Mouse (Mus musculus): ENCODE measurements around the gene Cope. TPM values are rescaled to one million over a fixed set of nuclear protein-coding genes. Genes with fewer than 3 reads are reported as not detected.

Gene Cope
- polyA plus RNA-seq, 2 experiments from 2014 or later, result 321 to 359 TPM

- no peak for ATAC-seq
Measured at GRCm38 (mm10) chr8:70313399-70313798, 11.1 kb downstream of the Cope start.

DNA sequence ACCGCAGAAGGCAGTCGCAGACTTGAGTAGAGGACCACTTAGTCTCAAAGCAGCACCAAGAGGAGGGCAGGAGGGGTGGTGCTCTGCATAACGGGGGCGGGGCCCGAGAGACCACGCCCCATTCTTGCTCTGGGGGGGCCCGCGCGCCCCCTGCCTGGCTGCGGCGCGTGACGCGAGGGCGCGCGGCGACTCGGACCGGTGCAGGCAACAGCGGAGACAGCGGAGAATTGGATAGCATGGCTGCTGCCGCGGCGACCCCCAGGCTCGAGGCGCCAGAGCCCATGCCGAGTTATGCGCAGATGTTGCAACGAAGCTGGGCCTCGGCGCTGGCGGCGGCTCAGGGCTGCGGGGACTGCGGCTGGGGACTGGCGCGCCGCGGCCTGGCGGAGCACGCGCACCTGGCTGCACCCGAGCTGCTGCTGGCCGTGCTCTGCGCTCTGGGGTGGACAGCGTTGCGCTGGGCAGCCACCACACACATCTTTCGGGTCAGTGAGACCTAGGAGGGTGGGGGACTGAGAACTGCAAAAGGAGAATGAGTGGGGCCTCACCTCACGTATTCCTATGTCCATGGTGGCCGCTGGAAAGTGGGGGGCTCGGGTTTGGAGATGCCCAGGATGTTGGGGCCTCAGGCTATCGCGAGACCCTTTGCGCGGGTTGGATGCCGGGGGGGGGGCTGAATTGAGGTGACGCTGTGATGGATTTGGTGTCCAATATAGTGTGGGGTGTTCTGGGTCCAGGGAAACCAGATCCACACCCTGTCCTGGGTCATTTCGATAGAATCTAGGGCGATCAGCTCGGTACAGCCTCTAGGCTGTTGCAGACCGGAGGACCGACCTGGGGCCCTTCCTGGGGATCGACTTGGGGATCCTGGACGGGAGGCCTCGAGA, 13.5 kb downstream of the Cope start, which contains the start of gene Cers1:
Cers1 (plus strand) TSS at position 152 of the 887 bp plus-strand sequence.
- no peak for ATAC-seq

DNA sequence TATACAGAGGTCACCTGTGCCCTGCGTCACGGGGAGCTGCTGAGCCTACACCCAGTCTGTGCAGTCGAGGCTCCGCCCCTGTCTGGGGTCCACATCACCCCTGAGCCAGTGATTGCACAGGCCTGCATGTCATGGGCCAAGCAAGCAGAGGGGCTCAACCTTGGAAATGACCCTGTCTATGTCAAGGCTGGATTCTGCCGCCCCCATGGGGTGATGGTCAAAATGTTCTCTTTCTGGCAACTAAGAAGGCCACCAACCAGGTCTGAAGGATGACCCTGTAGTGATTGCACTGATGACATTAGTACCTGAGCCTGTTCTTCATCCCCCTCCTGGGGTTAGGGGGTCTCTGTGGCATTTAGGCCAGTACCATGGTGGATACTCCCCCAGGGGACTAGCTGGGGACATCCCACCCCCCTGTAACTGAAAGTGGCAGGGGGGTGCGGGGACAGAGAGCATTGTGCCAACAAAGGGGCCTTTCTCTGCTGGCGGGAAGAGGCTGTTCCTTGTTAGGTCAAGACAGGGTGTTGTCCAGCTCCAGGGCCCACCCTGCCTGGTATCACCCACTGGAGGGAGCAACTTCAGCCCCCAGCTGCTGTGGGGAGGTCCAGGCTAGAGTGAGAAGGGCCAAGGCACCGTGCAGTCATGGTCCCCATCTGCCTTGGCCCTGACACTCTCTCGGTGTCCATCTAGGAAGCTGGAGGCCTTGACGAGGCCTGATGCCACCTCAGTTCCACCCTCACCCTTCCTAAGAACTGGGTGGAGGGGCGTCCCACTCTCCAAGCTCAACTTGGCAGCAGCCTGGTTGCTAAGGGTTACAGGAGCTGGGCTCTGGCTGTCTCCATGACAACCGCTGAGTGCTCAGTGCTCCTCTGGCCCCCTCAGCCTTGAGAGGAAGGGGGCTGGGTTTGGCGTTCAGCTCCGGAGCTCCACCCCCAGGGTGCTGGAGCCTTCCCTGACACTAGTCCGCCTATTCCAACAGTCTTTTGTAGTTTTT, 14.5 kb downstream of the Cope start:
- no peak for ATAC-seq

GRCm38 (mm10) chr8:70317872-70318271, 15.6 kb downstream of the Cope start:
- no peak for ATAC-seq

- no peak for ATAC-seq
Measured at GRCm38 (mm10) chr8:70323716-70324115, 21.4 kb downstream of the Cope start.

DNA sequence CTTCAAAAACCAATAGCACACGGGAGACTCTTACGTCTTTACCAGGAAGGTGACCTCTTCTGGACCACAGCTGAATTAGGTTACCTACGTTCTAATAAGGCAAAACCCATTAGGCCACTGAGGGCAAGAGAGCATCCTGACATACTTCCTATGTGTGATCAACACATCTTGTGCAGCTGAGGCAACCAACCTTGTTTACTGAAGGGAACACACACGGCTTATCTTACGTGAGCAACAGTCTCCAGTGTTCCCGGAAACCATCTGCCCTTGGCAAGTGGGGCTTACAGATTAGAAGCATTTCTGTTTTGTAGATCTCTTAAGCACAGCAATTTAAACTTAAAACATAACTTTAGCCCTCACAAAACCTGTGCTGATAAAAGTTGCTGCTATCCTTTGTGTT, 25.2 kb downstream of the Cope start:
- no peak for ATAC-seq

DNA sequence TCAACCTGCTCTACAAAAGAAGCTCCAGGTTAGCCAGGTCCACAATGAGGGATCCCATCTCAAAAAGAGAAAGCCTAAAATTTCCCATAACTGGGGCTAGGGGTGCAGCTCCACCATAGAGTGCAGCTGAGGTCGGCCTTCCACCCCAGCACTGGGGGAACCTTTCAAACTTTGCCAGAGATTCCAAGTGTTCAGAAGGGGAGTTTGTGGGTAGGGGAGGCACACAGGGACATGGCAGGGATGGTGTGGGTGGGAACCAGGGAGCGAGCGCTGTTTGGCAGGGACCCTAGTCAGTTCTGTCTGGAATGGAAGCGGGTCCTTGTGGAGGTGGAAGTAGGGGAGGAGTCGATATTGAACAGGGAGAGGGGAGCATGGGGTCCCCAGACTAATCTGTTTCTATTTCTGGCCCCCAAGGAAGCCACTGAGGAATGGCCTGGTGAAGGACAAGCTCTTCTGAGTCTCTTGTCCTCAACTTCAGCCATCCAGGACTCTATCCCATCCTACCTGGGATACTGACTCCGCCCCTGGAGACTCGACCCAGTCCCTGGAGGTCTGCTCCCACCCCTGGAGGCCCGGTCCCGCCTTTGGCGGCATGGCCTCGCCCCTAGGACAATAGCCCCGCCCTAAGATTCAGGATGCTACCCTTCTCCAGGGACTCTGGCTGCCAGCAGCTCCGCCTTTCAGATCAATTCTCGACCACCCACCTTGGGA, 27.0 kb downstream of the Cope start, which contains the start of gene Gdf1:
Gdf1 (plus strand) TSS at position 694 of the 711 bp plus-strand sequence.
- no peak for ATAC-seq

DNA sequence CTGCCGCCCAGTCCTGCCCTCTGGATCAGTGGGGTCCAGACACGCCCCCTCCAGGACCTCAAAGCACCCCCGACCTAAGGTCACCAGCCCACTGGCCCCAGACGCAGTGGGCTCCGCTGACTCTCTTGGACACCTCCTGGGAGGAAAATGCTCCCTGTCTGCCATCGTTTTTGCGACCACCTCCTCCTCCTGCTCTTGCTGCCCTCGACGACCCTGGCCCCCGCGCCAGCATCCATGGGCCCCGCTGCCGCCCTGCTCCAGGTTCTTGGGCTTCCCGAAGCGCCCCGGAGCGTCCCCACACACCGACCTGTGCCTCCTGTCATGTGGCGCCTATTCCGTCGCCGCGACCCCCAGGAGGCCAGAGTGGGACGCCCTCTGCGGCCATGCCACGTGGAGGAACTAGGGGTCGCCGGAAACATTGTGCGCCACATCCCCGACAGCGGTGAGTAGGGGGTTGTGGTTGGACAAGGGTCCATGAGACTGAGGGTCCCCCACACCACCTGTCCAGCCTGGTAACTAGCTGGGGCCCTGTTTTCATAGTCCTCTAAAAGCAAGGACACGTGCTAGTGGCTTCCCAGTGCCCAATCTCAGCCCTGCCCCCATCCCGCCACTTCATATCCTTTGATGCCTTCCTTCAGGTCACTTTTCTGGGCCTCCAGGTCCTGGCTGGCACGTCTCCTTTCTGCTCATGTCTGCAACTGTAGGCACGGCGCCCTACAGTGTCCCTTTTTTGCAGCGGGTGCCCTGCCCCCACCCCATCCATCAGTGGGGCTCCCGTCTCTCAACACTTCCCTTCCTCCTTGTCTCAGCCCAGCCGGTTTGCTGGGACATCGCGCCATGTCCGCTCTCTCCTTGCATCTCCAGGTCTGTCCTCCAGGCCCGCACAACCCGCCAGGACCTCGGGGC, 27.8 kb downstream of the Cope start:
- no peak for ATAC-seq

DNA sequence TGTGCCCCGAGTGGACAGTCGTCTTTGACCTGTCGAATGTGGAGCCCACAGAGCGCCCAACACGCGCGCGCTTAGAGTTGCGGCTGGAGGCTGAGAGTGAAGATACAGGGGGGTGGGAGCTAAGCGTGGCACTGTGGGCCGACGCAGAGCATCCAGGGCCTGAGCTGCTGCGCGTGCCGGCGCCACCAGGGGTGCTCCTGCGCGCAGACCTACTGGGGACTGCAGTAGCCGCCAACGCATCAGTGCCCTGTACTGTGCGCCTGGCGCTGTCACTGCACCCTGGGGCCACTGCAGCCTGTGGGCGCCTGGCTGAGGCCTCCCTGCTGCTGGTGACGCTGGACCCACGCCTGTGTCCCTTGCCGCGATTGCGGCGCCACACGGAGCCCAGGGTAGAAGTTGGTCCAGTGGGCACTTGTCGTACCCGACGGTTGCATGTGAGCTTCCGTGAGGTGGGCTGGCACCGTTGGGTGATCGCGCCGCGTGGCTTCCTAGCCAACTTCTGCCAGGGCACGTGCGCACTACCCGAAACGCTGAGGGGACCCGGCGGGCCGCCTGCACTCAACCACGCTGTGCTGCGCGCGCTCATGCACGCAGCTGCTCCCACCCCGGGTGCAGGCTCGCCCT, 28.5 kb downstream of the Cope start:
- no peak for ATAC-seq

DNA sequence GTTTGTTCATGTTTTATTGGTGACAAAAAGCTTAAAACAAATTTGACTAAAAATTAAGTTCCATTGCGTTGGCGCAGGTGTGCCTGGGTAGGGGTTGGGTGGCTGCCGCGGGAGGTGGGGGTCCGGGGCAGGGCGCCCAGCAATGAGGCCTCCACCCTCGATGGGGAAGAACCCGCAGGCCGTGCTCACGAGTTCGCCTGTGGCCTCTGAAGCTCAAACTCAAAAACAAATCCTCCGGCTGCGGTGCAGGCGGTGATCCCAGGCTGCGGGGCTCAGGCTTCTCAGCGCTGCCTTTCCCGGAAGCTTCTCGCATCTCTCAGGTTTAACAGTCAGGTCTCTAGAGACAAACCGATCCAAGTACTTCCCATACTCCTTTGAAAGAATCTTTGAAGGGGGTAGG, 29.2 kb downstream of the Cope start:
- no peak for ATAC-seq

- ATAC-seq, result no peak
Measured at GRCm38 (mm10) chr8:70332070-70332877, 30.0 kb downstream of the Cope start.

DNA sequence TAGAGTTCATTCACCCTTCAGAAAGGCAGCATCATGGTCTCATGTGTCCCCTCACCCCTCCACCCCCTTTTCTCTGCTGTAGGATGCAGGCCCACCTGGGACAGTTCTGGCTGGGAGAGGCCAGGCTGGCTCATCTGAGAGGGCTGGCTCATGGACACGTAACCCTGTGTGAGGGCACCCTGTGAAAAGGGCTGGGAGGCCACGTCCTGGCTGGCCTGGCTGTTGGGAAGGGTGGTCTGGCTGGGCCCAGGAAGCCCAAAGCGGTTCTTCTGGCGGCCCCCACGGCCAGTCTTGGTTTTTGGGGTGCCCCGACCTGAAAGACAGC, 30.5 kb downstream of the Cope start:
- no peak for ATAC-seq

GRCm38 (mm10) chr8:70338931-70339330, 36.6 kb downstream of the Cope start:
- ATAC-seq, result no peak

DNA sequence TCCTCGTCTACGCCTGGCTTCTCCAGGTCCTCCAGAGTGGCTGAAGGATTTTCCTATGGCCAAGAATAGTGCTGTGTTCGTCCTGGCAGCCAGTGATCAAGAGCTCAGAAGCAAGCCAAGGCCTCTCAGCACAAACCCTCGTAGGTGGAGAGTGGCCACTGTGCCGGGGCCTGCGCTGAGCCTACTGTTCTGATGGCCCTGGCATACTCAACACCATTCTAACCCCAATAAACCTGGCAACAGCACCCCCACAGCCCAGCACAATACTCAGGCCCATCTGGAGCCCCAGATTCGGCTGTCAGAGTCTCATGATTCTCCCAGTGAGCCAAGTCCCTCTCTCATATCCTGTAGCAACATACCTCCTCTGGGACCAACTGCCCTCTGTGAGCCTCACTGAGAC, 38.3 kb downstream of the Cope start:
- ATAC-seq, result no peak

DNA sequence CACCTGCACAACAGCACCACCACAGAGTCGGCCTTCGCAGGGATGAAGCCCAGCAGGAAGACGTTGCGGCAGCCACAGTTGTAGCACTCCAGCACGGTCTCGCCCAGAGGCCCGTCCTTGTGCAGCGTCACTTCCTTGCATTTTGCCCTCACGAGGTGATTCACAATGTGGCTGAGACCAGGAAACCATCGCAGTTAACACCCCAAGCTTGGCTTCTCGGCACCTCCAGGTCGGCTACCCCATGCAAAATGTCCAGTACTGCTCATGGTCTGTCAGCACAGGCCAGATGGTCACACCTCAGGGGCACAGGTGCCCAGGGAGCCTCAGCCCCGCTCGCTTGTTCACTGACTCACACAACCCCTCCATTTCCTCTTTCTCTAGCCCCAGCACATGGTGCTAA, 39.7 kb downstream of the Cope start:
- no peak for ATAC-seq

- no peak for ATAC-seq
Measured at GRCm38 (mm10) chr8:70343076-70343475, 40.8 kb downstream of the Cope start.

- no peak for ATAC-seq
Measured at GRCm38 (mm10) chr8:70343696-70344095, 41.4 kb downstream of the Cope start.

DNA sequence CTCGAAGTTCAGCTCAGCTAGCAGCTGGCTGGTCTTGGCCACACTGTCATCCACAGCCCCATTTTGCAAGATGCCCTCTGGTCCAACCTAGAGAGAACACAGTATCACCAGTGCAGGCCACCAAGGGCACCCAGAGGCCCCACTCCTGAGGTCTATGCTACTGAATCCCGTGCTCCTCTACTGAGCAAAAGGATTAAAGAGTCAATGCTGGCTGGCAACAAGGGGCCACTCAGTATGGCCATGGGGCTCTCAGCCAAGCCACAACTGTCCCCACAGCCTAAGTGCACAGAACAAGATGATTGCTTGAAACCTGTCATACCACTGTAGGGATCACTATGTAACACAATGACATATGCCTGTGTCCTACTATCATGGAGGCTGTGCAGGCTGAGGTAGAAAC, 42.0 kb downstream of the Cope start:
- no peak for ATAC-seq

DNA sequence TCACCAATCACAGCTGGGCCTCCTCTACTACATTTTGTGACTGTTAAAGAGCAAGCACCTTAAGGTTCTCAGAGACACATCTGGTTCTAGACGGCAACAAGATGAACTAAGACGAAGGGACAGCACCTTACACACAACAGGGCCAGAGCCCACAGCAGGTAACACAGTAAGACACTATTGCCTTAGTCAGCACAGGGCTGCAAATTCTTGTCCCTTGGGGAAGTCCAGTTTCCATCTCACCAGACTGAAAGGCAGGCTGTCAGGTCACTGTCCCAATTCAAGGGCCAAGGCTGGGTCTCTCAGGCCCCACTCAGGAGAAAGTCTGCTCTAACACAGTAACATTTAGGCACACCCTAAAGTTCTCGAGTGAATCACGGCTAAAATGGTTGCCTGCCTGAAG, 45.1 kb downstream of the Cope start:
- ATAC-seq, result no peak

DNA sequence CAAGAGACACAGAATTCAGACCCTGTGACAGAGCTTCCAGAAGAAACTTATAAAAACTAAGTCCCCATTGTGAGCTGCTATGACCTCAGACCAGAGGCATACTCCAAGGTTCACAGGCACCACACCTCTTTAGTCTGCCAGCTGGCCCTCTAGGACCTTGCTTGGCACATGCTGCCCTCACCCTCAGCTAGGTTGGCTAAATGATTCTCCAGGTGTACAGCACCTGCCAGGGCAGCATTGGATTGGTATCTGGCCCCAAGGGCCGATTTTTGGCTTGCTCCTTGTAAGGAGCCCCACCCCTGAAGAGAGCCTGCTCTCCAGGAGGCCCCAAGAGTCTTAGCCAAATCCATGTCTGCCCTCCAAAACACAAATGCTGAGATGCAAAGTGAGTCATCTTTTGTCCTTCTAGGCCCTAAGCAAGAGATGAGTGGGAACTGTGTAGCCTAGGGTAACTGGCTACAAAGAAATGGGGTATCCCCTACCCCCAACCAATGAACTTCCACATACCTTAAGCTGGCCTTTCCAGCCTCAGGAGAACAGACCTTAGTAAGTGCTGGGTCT, 45.6 kb downstream of the Cope start:
- no peak for ATAC-seq
